Mouse (Mus musculus): Measurements from ENCODE around the gene Ap3d1. TPM values are rescaled to one million over a fixed set of nuclear protein-coding genes. Genes with fewer than 3 reads are reported as not detected.

Gene Ap3d1
- total RNA-seq, 4 experiments from 2014 or later = 41.2 to 44.5 (median 43.4) TPM

GRCm38 (mm10) chr10:80668614-80669013 lies 73.5 kb downstream of the Ap3d1 start:
- no peak for DNase-seq (ENCODE audit: low spot score)

DNA sequence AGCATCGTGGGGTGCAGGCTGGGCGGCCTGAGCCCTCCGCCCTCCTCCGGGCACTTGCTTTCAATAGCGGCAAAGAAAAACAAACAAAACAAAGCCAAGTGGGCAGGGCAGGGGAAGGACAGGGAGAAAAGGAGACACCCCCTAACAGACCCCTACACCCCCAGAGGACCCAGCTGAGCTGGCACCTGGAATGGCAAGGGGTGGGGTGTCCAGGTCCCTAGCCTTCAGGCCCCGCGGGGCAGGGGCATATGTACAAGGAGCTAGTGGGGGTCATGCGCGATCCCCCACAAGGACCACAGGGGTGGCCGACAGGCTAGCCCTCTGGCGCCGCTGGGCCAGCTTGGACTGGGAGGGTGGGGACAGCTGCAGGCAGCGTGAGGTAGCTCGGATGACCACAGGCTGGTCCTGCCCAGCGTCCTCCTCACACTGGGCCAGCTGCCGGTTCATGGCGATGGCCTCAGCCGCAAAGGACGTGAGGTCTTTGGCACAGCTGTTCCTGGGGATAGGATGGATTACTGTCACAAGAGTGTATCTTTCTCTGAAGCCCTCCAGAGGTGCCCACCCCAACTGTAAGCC lies 75.1 kb downstream of the Ap3d1 start:
- no peak for DNase-seq (ENCODE audit: low spot score)

GRCm38 (mm10) chr10:80665981-80666733 lies 75.9 kb downstream of the Ap3d1 start:
- no peak for DNase-seq (ENCODE audit: low spot score)

GRCm38 (mm10) chr10:80665459-80665858 lies 76.6 kb downstream of the Ap3d1 start:
- DNase-seq (ENCODE audit: low spot score) = no peak

GRCm38 (mm10) chr10:80665016-80665380 lies 77.1 kb downstream of the Ap3d1 start:
- peak; percentile 90 for DNase-seq (ENCODE audit: low spot score)

- DNase-seq (ENCODE audit: low spot score) = peak; percentile 91
Observed at GRCm38 (mm10) chr10:80664197-80665015, 77.7 kb downstream of the Ap3d1 start.

DNA sequence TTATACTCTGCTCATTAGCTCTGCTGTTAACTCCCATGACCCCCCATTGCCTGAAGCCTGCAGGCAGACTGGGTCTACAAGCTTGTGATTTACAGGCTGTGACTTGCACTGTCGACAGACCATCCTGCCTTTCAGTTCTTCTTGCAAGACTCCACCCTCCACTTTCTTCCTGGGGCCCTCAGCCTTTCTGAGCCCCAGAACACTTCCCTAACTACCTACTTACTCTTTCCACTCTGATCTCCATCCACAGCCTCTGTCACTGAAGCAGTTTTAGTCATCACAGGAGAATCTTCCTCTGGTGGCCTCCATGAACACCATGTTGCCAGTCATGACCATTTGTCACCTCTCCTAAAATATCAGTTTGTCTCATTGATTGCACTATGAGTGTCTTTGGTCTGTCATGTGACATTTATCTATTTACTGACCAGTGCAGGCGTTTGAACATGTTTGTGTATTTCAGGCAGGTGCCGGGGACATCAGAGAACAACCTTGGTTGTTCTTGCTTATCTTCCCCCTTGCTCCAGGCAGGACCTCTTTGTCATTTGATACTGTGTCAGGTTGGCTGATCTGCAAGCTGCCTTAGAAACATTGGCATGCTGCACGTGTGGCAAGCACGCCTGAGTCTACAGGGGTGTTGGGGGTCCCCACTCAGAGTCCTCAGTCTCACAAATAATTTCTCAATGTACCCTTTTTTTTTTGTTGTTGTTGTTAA lies 78.4 kb downstream of the Ap3d1 start:
- DNase-seq (ENCODE audit: low spot score) = no peak

- no peak for DNase-seq (ENCODE audit: low spot score)
Observed at GRCm38 (mm10) chr10:80661149-80661548, 80.9 kb downstream of the Ap3d1 start.

DNA sequence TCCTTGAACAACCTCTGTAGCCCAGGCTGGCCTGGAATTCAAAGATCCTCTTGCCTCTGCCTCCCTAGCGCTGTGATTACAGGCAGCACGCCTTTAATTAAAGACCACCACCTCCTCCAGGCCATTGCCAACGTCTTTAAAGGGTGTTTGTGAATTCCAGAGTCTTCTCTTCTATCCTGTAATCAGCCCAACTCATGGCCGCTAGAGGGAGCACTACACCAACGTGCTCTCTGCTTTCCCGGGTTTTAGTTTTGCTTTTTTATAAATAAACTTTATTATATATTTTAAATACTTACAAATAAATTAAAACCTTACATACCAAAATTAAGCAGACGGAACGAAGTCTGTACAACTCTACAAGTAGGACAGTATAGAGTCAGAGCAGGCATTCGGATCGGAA lies 82.9 kb downstream of the Ap3d1 start:
- peak; percentile 75 for DNase-seq (ENCODE audit: low spot score)

DNA sequence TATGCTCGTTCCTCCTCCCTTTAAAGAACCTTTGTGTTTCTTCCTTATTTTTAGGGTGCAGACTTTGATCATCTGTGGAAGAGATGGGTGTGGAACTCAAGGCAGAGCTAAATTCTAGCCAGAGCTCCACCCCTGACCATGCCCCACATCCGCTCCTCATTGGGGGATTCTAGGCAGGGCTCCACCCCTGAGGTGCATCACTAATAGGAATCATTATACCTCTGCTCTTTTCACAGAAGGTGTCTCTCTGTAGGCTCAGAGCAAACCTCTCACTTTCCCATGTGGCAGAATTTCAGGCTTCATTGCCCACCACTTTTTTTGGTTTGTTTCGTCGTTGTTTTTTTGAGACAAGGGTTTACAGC lies 83.2 kb downstream of the Ap3d1 start:
- DNase-seq (ENCODE audit: low spot score) = no peak

DNA sequence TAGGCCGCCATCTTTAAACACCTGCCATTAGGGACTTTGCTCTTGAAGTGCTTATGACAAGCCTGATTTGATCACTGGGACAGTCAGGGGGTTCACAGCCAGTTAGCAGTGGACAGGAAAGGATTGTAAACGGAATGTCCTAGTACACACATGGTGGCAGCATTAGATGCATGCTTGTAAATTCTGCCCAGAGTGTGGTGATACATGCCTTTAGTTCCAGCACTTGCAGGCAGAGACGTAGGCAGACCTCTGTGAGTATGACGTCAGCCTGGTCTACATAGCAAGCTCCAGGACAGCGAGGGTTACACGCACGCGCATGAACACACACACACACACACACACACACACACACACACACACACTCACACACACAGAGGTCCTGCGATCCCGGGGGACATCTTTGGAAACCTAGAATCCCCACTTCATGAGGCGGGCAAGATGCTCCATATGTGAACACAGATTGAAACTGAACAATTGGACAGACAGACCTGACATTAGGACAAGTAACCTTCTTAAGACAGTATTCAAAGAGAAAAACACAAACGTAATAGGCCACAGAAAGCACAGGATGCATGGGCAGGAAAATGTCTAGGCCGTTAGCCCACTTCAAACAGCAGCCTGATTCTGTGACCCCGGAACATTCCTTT lies 83.7 kb downstream of the Ap3d1 start:
- no peak for DNase-seq (ENCODE audit: low spot score)

Other genes starting within 250 kb of the Ap3d1 start
- under 1 TPM in 1 of 4 experiments, not detected in 3; 0.09 TPM for gene Onecut3, start 247.4 kb downstream of the Ap3d1 start, total RNA-seq (2022)
- not detected for gene Atp8b3, start 203.1 kb downstream of the Ap3d1 start, total RNA-seq (2022)
- gene Rexo1, start 180.7 kb downstream of the Ap3d1 start, total RNA-seq (2022) = 10 to 100 TPM; 10.7 to 15.0 (median 12.2) TPM
- gene Klf16, start 164.9 kb downstream of the Ap3d1 start, total RNA-seq (2022) = 1 to 10 TPM; 3.5 to 5.0 (median 4.7) TPM
- gene Abhd17a, start 151.9 kb downstream of the Ap3d1 start, total RNA-seq (2022) = 10 to 100 TPM; 44.7 to 48.1 (median 46.9) TPM
- gene Scamp4, start 139.4 kb downstream of the Ap3d1 start, total RNA-seq (2022) = 10 to 100 TPM; 20.0 to 25.2 (median 21.9) TPM
- gene Adat3, start 139.4 kb downstream of the Ap3d1 start, total RNA-seq (2022) = under 1 TPM; 0.44 to 0.81 (median 0.73) TPM
- gene Gm49322, start 136.2 kb downstream of the Ap3d1 start, total RNA-seq (2022) = under 1 TPM; 0.17 to 0.57 (median 0.30) TPM
- gene Csnk1g2, start 119.4 kb downstream of the Ap3d1 start, total RNA-seq (2022) = 100 to 1,000 TPM; 119 to 132 (median 122) TPM
- gene Btbd2, start 85.2 kb downstream of the Ap3d1 start, total RNA-seq (2022) = 10 to 100 TPM; 44.0 to 52.5 (median 48.5) TPM
- gene Mknk2, start 64.2 kb downstream of the Ap3d1 start, total RNA-seq (2022) = 100 to 1,000 TPM; 197 to 243 (median 216) TPM
- 1 to 10 TPM; 3.8 to 6.0 (median 5.4) TPM for gene Mob3a, start 40.3 kb downstream of the Ap3d1 start, total RNA-seq (2022)
- 1 to 10 TPM; 2.2 to 5.3 (median 3.6) TPM for gene Izumo4, start 40.1 kb downstream of the Ap3d1 start, total RNA-seq (2022)
- 10 to 100 TPM; 13.3 to 24.1 (median 19.8) TPM for gene Dot1l, start 12.9 kb upstream of the Ap3d1 start, total RNA-seq (2022)
- gene Sf3a2, start 55.9 kb upstream of the Ap3d1 start, total RNA-seq (2022) = 10 to 100 TPM; 25.0 to 33.0 (median 31.5) TPM
- 10 to 100 TPM; 29.8 to 37.4 (median 32.7) TPM for gene Plekhj1, start 56.4 kb upstream of the Ap3d1 start, total RNA-seq (2022)
- under 1 TPM; 0.14 to 0.50 (median 0.20) TPM for gene Amh, start 63.0 kb upstream of the Ap3d1 start, total RNA-seq (2022)
- 1 to 10 TPM in 1 of 4 experiments, under 1 TPM in 3; 0.47 to 1.6 (median 0.75) TPM for gene Jsrp1, start 71.2 kb upstream of the Ap3d1 start, total RNA-seq (2022)
- 1,000 to 10,000 TPM in 2 of 4 experiments, 100 to 1,000 TPM in 2; 848 to 1,083 (median 963) TPM for gene Oaz1, start 84.4 kb upstream of the Ap3d1 start, total RNA-seq (2022)
- 10 to 100 TPM in 3 of 4 experiments, 1 to 10 TPM in 1; 7.8 to 14.0 (median 12.6) TPM for gene Lingo3, start 101.8 kb upstream of the Ap3d1 start, total RNA-seq (2022)
- gene Lsm7, start 112.9 kb upstream of the Ap3d1 start, total RNA-seq (2022) = 10 to 100 TPM; 23.3 to 32.5 (median 25.0) TPM
- 10 to 100 TPM; 11.1 to 15.9 (median 14.4) TPM for gene Sppl2b, start 113.0 kb upstream of the Ap3d1 start, total RNA-seq (2022)
- not detected for gene Tmprss9, start 129.6 kb upstream of the Ap3d1 start, total RNA-seq (2022)
- 100 to 1,000 TPM; 117 to 135 (median 123) TPM for gene Timm13, start 158.7 kb upstream of the Ap3d1 start, total RNA-seq (2022)
- gene Lmnb2, start 176.0 kb upstream of the Ap3d1 start, total RNA-seq (2022) = 1 to 10 TPM; 3.5 to 6.3 (median 4.8) TPM
- 10 to 100 TPM in 2 of 4 experiments, 1 to 10 TPM in 2; 5.0 to 18.1 (median 12.0) TPM for gene Gadd45b, start 187.8 kb upstream of the Ap3d1 start, total RNA-seq (2022)

Data from heart, adult 8-10 months (tissue).